Mouse (Mus musculus): ENCODE results near the gene Tcf12. TPM values are rescaled to one million over a fixed set of nuclear protein-coding genes. Genes with fewer than 3 reads are reported as not detected.

Gene Tcf12
- total RNA-seq (2021): 10 to 100 TPM; 43.8 to 48.6 TPM

DNA sequence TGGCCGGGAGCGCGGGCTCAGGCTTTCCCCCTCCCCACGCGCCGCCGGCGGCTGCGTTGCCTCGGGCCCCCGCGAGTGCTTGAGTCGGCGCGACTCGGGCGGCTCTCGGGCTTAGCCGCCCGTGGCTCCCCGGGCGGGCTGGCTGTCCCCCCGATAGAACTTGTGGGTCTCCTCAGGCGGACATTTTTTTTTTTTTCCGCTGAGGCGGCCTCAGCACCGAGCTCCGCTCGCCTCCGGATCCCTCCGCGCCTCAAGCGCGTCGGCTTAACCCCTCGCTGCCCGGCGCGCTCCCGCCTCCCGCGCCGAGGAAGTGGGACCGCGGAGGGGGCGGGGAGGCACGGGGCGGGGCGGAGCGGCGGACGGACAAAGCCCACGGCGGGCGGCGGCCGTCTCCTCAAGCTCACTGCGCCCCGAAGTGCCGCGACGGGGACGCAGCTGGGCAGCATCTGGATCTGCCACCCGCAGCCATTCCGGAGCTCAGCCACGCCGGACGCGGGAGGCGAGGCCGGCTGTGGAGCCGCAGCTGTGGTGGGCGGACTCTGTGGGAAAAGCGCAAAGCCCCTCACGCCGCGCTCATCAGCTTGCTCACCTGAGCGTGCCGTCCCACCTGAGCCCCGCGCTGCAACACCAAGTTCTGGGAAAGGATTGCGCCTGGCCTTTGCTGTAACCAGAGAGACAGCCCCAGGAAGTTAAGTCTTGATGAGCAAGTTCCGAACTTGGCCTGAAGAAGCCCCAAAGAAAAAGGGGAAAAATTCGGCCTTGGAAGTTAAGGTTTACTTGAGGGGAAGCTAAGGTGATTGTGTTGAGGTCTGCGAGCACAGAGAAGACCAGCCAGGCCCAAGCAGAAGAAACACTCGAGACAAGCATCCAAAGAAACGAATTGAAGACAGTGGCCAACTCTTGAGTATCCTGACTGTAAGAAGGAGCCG is at the start of gene Tcf12:
TSS of gene Tcf12 (minus strand) at position 250 of the 929 bp plus-strand sequence.
- intact Hi-C loops (cut with DNase I): loop anchor here (1.0 to 10.0 kb wide), 4 partner anchors 21 to 293 kb away; partner anchors contain the start of gene Zfp280d

DNA sequence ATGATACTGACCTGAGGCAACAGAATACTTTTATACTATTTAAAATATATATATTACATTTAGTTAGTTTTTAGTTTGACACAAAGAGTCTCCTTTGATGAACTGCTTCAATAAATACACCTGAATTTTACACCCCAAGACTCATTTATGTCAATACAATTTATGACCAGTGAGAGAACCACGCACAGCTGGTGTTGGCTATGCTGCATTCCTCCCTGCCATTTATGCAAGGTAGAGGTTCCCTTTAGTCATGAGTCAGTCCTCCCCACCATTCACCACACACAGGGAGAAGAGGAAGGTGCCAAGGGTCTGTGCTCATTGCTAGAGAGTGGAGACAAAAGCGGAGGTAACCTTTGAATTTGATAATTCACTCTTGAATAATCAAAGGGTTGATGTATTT is 46.7 kb upstream of the Tcf12 start:
- DNase-seq (ENCODE audit: low spot score in 2 of 2): no peak

More for the DNA sequence above, at the start of gene Tcf12:
- DNase-seq (ENCODE audit: low spot score in 2 of 2): peak; percentile 83 to 89

DNA sequence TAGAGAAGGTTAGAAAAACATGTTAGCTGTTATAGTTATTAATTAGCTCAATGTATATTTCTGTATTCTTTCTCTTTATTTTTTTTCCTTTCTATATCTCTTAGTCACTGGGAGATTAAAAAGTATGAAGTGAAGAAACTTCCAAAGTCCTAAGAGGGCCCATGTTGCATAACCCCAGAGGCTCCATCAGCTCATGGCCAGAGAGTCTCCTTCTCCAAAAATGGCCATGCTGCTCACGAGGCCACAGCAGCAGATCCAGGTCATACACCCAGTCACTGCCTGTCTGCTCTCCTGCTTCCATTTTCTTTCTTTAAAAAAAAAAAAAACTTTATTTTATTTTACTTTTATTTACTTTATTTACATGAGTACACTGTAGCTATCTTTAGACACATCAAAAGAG is 45.4 kb upstream of the Tcf12 start:
- intact Hi-C loops (cut with DNase I): no loop called here
- no peak for DNase-seq (ENCODE audit: low spot score in 2 of 2)

More for the DNA sequence above, 46.7 kb upstream of the Tcf12 start:
- intact Hi-C loops (cut with DNase I): no loop called here

DNA sequence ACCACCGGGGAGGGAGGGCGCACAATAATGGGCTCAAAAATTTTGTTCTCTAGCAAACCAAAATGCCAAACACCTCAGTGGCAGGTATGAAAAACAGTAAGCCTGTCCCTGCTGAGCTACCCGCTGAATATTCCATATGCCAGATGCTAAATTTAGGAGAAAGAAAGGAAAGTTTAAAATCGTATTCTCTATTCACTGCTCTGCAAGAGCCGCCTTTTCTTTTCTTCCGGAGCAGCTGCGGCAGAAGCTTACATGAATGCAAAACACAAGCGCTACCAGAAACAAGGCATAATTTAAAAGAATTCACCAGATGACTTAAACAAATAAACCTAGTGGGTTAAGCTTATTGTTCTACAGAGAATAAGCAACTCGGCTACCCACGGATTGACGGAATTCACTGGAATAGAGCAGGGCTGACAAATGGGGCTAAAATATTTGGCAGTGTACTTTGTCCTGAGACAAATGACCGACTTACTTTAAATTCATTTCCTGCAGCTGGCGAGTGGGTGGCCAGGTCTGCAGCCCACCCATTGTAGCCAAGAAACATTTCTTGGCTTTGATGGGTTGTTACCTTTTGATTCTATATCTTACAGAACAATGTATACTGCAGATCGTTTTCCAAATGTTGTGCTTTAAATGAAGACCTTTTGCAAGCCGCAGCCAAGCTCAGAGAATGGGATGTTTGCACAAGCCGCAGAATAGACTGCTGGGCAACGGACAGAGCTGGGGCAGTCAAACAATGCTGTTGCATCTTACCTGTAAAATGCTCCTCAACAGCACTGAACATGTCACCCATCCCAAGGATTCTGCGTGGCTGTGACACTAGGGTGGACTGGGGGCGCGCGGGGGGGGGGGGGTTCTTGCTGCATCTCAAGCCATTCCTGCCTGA is 43.8 kb upstream of the Tcf12 start:
- intact Hi-C loops (cut with DNase I): no loop called here
- peak; percentile 15 to 24 for DNase-seq (ENCODE audit: low spot score in 2 of 2)

DNA sequence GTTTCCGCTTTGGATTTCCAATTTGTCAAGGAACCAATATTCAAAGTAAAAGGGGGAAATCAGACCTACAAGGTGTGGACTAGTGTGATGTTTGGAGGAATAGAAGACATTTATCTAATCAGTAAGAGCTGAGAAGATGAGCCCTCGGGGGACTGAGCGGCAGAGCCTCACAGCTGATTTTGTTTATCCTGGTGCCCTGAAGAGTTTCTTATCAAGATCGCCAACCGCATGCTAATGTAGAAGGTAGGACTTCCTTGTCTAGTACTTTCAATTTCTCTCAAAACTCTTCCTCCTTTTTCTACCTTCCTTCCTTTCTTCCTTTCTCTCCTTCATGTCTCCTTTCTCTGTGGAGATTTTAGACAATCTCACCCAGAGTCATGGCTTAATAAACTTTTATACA is 32.5 kb upstream of the Tcf12 start:
- DNase-seq (ENCODE audit: low spot score in 2 of 2): no peak
- intact Hi-C loops (cut with DNase I): no loop called here

DNA sequence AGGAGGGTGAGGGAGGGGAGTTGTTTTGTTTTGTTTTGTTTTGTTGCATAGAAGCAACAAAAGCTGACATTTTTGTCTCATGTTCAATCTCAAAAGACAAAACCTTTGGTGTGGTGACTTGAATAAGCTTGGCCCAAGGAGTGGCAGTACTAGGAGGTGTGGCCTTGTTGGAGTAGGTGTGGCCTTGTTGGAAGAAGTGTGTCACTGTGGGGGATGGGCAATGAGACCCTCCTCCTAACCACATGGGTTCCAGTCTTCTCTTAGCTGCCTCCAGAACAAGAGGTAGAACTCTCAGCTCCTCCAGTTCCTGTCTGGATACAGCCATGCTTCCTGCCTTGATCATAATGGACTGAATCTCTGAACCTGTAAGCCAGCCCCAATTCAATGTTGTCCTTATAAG is 26.2 kb upstream of the Tcf12 start:
- intact Hi-C loops (cut with DNase I): loop anchor here (10.0 kb wide), 1 partner anchor 137 kb away; the partner anchor contains the start of gene Zfp280d
- no peak for DNase-seq (ENCODE audit: low spot score in 2 of 2)

DNA sequence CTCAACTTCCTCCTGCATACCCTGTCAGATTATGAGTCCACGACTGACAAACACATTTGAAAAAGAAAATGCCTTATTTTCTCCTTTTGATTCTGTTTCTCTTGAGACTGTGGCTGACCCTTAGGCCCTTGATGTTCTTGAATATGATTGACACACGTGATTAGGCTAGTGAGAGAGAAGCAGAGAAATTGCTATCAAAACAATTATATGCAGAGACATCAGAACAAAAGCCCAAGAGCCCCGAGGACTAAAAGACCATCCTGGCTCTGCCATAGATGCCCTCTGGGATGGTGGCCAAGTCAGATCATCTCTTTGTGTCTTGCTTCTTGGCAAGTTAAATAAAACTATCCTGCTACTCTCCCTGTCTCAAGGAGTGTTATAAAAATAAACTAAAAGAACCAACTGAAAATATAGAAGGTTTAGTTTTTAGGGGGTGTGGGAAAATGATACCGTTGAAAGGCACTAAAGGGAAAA is 22.1 kb upstream of the Tcf12 start:
- intact Hi-C loops (cut with DNase I): loop anchor here (1.0 to 10.0 kb wide), 3 partner anchors 23 to 141 kb away; partner anchors contain the start of genes Tcf12 and Zfp280d

DNA sequence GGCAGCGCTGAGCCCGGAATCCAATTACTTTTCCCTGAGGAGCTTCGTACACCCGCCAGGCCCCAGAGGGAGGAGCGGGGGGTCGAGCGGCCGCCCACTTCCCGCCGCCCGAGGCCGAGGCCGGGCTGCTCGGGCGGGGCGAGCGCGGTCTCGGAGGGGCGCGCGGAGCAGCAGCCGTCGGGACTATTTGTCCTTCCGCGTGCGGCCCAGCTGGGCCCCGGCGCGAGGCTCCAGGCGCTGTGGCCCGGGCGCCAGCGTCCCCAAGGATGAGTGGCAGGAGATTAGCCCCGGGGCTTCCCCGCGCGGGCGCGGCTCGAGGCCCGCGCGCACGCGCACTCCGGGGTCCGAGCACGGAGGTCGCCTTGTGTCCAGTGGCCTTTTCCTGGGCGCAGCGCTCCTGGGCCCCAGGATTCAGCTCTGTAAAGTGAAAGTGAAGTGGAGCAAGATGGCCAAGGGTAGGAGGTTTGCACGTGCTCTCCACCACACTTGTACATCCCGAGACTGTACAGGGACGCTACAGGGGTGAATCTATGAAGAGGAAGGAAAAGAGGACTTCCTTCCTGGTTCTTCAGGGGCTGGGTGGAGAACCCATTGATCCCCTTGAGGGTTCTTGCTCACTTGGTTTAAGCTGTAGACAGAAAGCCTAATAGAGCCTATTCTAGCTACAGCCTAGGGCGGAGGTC is 21.6 kb upstream of the Tcf12 start:
- intact Hi-C loops (cut with DNase I): loop anchor here (1.0 to 10.0 kb wide), 3 partner anchors 22 to 142 kb away; partner anchors contain the start of genes Tcf12 and Zfp280d
- DNase-seq (ENCODE audit: low spot score in 2 of 2): peak; percentile 87 to 88

More for the DNA sequence above, 22.1 kb upstream of the Tcf12 start:
- no peak for DNase-seq (ENCODE audit: low spot score in 2 of 2)

DNA sequence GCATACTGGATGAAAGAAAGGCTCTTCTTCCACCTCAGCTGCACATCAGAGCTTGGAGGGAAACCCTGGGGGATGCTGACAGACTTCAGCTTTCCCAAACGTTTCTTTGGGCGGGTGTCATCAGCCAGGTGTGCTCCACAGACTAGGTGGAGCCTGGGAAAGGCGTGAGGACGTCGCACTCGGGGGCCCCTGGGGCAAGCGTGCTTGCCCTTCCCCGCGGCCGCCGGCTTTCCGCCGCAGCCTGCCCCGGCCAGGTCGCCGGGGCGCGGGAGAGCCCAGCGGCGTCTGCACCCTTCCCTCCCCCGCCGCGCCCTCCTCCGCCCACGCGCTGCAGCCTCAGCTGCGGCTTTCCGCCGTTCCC is 21.0 kb upstream of the Tcf12 start:
- intact Hi-C loops (cut with DNase I): loop anchor here (1.0 to 10.0 kb wide), 3 partner anchors 21 to 142 kb away; partner anchors contain the start of genes Tcf12 and Zfp280d
- DNase-seq (ENCODE audit: low spot score in 2 of 2): no peak

DNA sequence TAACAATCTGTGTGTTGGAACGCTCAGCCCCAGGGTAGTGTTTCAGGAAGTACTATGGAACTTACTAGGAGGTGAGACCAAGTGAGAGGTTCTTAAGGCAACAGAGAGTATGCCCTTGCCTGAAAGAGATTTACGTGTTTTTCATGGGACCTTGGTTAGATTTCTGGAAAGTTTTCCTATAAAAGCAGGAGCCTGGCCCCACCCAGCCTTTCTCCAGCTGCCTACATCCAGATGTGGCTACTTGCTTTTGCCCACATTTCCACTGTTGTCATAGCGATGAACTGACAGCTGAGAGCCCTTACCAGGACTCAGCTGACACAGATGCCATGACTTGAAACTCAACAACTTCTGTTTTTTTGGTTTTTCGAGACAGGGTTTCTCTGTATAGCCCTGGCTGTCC is 18.2 kb upstream of the Tcf12 start:
- DNase-seq (ENCODE audit: low spot score in 2 of 2): no peak
- intact Hi-C loops (cut with DNase I): loop anchor here (5.0 to 10.0 kb wide), 2 partner anchors 57 to 145 kb away; partner anchors contain the start of gene Zfp280d

DNA sequence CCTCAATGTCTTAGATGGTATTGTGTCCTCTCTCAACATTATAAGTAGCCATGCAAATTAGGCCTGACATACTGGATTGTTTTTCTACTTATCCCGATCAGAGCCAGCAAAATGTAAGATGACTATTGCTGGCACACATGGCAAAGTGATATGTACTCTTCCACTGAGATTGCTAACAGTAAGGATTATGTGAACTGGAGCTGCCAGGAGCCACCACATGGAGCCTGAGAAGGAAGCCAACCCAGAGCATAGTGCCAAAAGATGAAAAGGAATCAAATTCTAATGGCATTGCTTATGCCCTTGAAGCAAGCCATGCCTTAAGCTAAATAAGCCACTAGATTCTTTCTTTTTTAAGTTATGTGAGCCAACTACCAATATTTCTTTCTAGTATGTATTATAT is 13.8 kb upstream of the Tcf12 start:
- intact Hi-C loops (cut with DNase I): no loop called here

DNA sequence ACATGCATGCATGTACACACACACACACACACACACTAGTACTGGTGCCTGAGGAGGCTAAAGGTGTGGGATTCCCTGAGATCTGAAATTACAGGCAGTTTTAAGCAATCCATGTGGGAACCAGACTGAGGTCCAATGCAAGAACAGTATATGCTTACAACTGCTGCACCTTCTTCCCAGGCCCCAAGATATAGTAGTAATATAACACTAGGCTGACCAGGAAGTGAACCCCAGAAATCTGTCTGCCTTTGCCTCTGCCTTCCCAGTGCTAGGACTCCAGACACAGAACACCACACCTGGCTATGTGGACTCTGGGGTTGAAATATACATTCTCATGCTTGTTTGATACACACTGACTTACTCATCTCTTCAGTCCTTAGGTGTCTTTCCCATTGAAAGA is 6.8 kb upstream of the Tcf12 start:
- DNase-seq (ENCODE audit: low spot score in 2 of 2): no peak
- intact Hi-C loops (cut with DNase I): loop anchor here (10.0 kb wide), 1 partner anchor 286 kb away; no protein-coding TSS in a partner anchor

More for the DNA sequence above, 13.8 kb upstream of the Tcf12 start:
- no peak for DNase-seq (ENCODE audit: low spot score in 2 of 2)

DNA sequence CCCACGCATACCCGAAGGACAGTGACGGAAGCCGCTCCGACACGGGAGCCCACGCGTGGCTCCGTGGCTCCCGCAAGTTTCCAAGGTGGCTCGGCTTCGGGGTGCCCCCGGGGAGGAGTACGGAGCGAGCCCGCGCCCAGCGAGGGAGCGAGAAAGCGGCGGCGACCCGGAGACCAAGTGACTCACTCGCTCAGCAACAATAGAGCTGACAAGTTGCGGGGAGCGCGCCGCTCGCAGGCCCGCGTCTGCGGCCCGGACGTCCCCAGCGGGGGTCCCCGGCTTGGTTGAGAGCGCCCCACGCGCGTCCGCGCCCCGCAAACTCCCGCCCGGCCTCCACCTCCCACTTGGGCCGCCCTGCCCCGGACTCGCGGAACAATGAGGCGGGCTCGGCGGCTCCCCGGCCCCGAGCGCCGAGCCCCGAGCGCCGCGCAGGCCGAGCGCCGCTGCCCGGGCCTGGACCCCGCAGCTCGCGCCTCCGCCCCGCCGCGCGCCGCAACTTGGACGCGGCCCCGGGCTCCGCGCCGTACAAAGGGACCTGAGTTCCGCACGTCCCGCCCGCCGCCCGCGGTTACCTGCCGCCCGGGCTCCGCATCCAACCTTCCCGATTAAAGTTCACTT is 558 bp downstream of the Tcf12 start:
- DNase-seq (ENCODE audit: low spot score in 2 of 2): peak; percentile 71 to 82
- intact Hi-C loops (cut with DNase I): loop anchor here (1.0 to 10.0 kb wide), 4 partner anchors 22 to 294 kb away; partner anchors contain the start of gene Zfp280d

DNA sequence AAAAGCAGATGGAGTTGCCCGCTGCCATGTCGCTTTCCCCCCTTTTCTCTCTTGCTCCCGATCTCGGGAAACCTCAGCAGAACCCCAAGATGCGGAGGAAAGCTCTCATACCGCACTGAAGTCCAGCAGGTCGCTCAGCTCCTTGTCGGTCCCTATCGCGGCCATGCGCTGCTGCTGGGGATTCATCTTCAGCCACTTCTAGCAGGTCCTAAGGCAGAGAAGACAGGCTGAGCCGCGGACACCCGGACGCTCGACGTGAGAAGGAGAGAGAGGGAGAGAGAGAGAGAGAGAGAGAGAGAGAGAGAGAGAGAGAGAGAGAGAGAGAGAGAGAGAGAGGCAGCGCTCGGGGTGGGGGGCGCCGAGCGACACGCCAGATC is 1.1 kb downstream of the Tcf12 start:
- intact Hi-C loops (cut with DNase I): loop anchor here (1.0 to 10.0 kb wide), 4 partner anchors 23 to 294 kb away; partner anchors contain the start of gene Zfp280d
- DNase-seq (ENCODE audit: low spot score in 2 of 2): peak; percentile 47 to 49

DNA sequence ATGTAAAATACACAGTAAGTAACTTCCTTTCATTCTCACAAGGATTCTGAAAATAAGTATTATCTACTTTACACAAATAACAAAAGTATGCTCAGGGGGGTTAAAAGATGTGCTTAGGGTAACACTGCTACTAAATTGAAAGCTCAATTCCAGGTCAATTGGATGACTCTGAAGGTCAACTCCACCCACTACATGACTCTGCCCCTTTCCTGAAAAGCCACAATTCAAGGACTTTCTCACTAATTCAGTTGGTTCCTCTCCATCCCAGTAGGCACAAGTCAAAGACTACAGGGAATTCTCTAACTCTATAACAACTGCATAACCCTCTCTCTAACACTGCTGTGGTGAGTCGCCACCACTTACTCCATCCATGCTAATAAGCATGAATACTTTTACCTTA is 8.2 kb downstream of the Tcf12 start:
- intact Hi-C loops (cut with DNase I): loop anchor here (5.0 to 10.0 kb wide), 2 partner anchors 81 to 129 kb away; no protein-coding TSS in a partner anchor
- DNase-seq (ENCODE audit: low spot score in 2 of 2): no peak

DNA sequence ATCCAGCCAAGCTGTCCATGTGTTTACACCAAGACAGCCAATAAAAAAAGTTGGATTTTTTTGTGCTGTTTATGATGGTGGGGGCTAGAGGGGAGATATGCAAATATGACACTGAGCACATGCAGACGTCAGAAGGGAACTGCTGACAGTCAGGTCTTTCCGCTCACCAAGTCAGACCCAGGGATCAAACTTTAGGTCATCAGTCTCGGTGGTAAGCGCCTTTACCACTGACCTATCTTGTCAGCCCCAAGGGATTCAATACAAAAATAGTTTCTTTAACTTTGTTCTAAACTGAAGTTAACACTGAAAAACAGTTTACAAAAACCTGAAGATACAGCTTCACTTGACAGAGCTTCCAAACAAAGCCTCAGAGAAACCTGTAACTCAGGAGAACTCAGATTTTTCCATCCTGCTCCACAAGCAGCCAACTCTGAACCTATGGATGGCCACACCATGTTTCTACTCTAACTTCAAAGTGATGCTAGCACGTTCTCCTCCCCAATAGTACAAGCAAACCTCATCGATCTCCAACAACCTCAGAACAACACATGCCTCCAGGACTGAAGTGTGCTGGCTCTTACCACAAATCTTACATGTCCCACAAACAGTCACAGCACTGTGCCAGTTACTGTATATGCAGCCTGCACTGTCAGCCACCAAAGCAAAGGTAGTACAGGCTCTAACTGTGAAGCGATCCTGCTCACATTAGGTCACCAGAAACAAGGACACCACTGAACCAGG is 11.6 kb downstream of the Tcf12 start:
- DNase-seq (ENCODE audit: low spot score in 2 of 2): no peak
- intact Hi-C loops (cut with DNase I): loop anchor here (5.0 to 10.0 kb wide), 2 partner anchors 78 to 125 kb away; no protein-coding TSS in a partner anchor

DNA sequence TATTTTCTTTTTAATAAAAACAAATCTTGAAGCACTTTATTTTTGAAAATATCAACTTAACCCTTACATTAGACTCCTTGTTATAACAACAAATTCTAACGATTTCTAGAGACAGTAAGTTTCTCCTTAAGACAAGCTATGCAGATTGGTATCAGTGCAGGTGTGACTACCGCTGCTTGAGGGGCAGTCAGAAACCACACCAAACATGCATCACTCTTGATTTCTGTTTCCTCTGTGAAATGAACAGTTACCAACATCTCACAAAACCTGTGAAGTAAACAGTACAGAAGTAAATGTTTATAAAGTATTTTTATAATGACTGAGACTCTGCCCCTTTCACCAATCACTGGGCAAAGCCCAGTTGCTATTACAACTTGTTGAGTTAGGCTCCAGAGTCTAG is 13.6 kb downstream of the Tcf12 start:
- no peak for DNase-seq (ENCODE audit: low spot score in 2 of 2)
- intact Hi-C loops (cut with DNase I): no loop called here

DNA sequence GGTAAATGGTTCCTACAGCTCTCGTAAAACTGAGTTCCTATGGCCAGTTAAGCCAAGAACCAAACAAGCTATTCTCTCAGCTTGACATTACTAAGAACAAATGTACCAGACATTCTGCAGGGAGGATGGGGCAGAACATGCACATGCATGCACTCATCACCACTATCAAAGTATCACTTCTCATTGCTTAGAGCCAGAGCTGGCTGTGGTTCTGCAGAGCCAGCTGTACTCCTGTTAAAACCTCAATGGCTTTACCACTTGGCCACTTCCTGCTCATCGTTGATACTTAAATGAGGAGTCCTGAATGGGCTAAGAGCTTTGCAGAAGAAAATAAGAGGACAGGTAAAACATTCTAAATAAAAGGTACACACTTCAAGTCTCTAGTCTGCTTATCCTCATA is 14.6 kb downstream of the Tcf12 start:
- intact Hi-C loops (cut with DNase I): no loop called here
- DNase-seq (ENCODE audit: low spot score in 2 of 2): no peak
